Mouse (Mus musculus) midbrain, postnatal 0 days (tissue): Measurements from ENCODE around the gene Kcnk2. TPM values are rescaled to one million over a fixed set of nuclear protein-coding genes. Genes with fewer than 3 reads are reported as not detected.

Experiments used
- ATAC-seq: fragments of 200-750 bp; cut with Nextera tagmentation; 2 replicates; pipeline ENCODE4 v1.8.0; 2017; ENCODE audit warnings: moderate number of reproducible peaks, mild to moderate bottlenecking, moderate TSS enrichment, moderate library complexity; ENCODE audit not compliant: low FRiP score
- DNase-seq: peaks from one replicate; pipeline ENCODE4 v3.0.0-alpha.2; 2015; ENCODE audit warnings: low spot score
- H3K27ac ChIP-seq: fragments of 300-500 bp; sonication (generic); 2 replicates; pipeline ENCODE4 v1.5.1; 2014; ENCODE audit warnings: low read depth, mild to moderate bottlenecking, low read length, mixed read lengths
- H3K27me3 ChIP-seq: fragments of 300-500 bp; sonication (generic); 2 replicates; pipeline ENCODE4 v1.6.1; 2014; ENCODE audit warnings: low read length, control low read depth, mixed read lengths; ENCODE audit not compliant: insufficient read depth
- H3K36me3 ChIP-seq: fragments of 300-500 bp; sonication (generic); 2 replicates; pipeline ENCODE4 v1.6.1; 2014; ENCODE audit warnings: low read length, control low read depth, mixed read lengths; ENCODE audit not compliant: insufficient read depth
- H3K4me1 ChIP-seq: fragments of 300-500 bp; sonication (generic); 2 replicates; pipeline ENCODE4 v1.6.1; 2014; ENCODE audit warnings: mild to moderate bottlenecking, control low read depth, antibody characterized with exemption, low read length, mixed read lengths; ENCODE audit not compliant: insufficient read depth
- H3K4me2 ChIP-seq: fragments of 300-500 bp; sonication (generic); 2 replicates; pipeline ENCODE4 v1.6.1; 2014; ENCODE audit warnings: low read depth, mild to moderate bottlenecking, low read length, mixed read lengths; ENCODE audit not compliant: poor library complexity, severe bottlenecking
- H3K4me3 ChIP-seq: fragments of 300-500 bp; sonication (generic); 2 replicates; pipeline ENCODE4 v1.5.1; 2014; ENCODE audit warnings: low read depth, mild to moderate bottlenecking, low read length, moderate library complexity
- H3K9ac ChIP-seq: fragments of 300-500 bp; sonication (generic); replicated peaks from 2 replicates; pipeline ENCODE4 v1.6.1; 2014; ENCODE audit warnings: mild to moderate bottlenecking, low read length, moderate library complexity, mixed read lengths; ENCODE audit not compliant: poor library complexity, severe bottlenecking
- H3K9me3 ChIP-seq: fragments of 300-500 bp; sonication (generic); 2 replicates; pipeline ENCODE4 v1.6.1; 2016; ENCODE audit warnings: low read length, control low read depth
- CTCF ChIP-seq: IDR thresholded peaks from 2 replicates; pipeline ENCODE4 v1.5.1; 2016; ENCODE audit warnings: antibody characterized with exemption, mild to moderate bottlenecking
- WGBS: fragments of 180-500 bp; shearing (Covaris S2); extraction: QIAGEN DNeasy Blood & Tissue Kit; methylation state at CpG from one replicate; pipeline ENCODE4 v1.1.7; 2014; 5-methylcytosine and 5-hydroxymethylcytosine counted together
- polyA plus RNA-seq: library from polyadenylated mRNA; unstranded; fragments of >200 nt; fragmentation: Nextera tagmentation; extraction: Ambion mirVana; gene quantifications from 2 replicates; pipeline ENCODE4 v1.2.1, GENCODE M21; 2015
- total RNA-seq: library from RNA; depleted of rRNA; stranded (reverse); fragments of >200 nt; gene quantifications from 2 replicates; pipeline ENCODE4 v1.2.3, GENCODE M21; 2014

Kcnk2 gene
- total and polyA plus RNA-seq, 2 experiments from 2014 or later: 17.9 to 19.8 TPM

DNA sequence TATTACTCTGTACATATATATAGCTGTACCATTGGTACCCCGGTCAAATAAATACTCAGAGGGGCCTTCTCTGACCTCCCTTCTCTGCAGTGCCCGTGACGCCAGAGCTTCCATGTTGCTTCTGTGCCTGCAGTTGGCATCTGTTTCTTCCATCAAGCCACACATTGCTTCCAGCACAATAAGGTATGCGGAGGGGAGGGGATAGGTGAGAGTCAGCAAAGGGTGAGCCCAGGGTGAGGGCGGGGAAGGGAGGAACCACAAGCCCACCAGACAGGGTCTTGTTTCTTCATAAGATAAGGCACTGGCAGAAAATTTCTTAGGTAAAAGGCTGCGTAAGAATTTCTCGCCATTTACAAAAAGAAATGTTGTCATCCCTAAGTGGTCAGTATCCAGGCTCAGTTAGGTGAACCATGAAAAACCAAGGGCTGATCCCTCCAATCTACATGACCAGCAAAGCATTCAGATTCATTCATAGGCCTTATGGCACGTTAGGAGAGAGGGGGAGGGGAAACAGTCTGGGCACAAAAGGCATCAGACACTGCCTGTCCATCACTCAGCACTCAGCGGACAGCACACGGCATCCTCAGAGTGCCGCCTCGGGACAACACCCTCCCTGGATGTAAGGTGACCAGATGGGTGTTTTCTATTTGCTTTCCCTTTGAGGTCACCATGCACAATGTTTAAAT lies 192.9 kb downstream of the Kcnk2 start:
- Histone ChIP-seq H3K36me3 (no peaks in the 10 kb centered on the region), H3K9ac (no peak overlapping the region), H3K9me3 (no peaks in the 10 kb centered on the region), H3K4me2 (no peak overlapping the region), H3K27me3 (no peaks in the 10 kb centered on the region), H3K4me3 (no peak overlapping the region), H3K4me1 (no peaks in the 10 kb centered on the region), H3K27ac (no peak overlapping the region)
- no peak for DNase-seq
- WGBS: 73% methylated on average over 12 of the region's 12 CpGs
- TF ChIP-seq CTCF: no peak
- no peak for ATAC-seq

DNA sequence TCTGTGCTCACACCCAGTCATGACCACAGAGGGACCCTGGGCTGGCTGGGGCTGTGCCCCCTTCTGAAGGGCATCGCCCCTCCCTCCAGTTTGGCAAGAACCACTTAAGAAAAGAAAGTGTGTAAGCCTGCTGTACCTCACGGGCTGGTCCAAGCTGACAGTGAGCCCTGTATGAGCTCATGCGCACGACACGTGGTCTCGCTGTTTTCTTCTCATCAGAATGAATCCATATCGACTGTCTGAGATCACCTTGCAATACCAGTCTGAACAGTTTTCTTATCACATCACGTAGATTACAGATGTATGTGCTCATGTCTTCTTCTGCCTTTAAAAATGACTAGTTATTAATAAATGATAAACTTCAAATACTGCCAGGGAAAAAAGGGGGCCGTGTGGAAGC lies 193.5 kb downstream of the Kcnk2 start:
- Histone ChIP-seq H3K36me3 (no peaks in the 10 kb centered on the region), H3K4me1 (no peaks in the 10 kb centered on the region), H3K9me3 (no peaks in the 10 kb centered on the region), H3K27ac (no peak overlapping the region), H3K4me2 (no peak overlapping the region), H3K27me3 (no peaks in the 10 kb centered on the region), H3K4me3 (no peak overlapping the region), H3K9ac (no peak overlapping the region)
- 87% methylated on average over 9 of the region's 9 CpGs for WGBS
- TF ChIP-seq CTCF: no peak
- DNase-seq (no peak), ATAC-seq (no peak)

DNA sequence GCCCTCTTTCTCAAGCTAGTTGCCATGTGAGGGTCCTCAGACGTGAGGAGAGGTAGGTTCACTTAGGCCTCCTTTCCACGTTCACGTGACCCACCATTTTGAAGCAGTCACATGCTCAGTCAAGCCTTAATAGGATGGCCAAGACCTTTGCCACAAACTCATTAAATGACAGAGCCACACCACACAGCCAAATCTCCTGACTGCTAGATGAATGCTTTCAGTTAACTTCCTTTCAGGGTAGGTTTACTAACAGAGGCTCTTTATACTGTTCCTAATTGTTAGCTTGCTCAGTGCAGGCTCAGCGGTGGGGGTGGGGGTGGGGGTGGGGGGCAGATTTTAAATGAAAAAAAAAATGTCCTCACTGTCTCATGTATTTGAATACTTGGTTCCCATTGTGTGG lies 206.3 kb downstream of the Kcnk2 start:
- no peak for DNase-seq
- no peak for ATAC-seq
- Histone ChIP-seq H3K27ac (no peak overlapping the region), H3K4me1 (no peaks in the 10 kb centered on the region), H3K9ac (no peak overlapping the region), H3K4me3 (no peak overlapping the region), H3K27me3 (no peaks in the 10 kb centered on the region), H3K36me3 (no peaks in the 10 kb centered on the region), H3K4me2 (no peak overlapping the region), H3K9me3 (no peaks in the 10 kb centered on the region)
- WGBS: 62% methylated on average over 4 of the region's 4 CpGs
- no peak for TF ChIP-seq CTCF

DNA sequence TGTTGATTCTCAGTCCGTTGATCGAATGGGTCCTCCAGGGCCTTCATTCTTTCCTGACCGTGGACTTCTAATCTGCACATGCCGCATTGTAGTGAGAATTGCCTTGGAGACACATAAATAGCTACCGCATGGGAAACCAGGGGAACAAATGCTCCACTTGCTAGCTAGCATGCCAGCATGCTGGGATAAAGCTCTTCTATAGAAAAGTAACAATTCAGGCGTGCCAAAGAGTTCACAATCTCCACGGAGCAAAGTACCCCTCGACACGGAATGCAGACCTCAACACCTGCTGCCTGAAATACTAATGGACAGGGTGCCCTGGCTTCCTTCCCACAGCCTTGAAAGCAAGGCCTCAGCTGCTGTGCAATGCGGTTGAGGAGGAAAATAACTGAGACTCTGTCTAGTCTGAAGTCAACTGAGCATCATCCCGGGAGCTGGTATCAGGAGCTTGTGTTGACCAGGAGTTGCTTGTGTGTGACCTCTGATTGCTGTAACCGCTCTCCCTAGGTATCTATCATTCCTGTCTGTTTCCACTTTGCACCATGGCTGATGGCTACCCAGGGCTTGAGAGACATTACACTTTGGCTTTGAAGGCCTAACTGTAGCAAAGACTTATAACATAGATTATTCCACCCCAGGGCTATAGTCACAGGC lies 214.2 kb downstream of the Kcnk2 start:
- TF ChIP-seq CTCF: no peak
- WGBS: 20% methylated on average over 12 of the region's 12 CpGs
- no peak overlapping the region for H3K4me3 ChIP-seq

DNA sequence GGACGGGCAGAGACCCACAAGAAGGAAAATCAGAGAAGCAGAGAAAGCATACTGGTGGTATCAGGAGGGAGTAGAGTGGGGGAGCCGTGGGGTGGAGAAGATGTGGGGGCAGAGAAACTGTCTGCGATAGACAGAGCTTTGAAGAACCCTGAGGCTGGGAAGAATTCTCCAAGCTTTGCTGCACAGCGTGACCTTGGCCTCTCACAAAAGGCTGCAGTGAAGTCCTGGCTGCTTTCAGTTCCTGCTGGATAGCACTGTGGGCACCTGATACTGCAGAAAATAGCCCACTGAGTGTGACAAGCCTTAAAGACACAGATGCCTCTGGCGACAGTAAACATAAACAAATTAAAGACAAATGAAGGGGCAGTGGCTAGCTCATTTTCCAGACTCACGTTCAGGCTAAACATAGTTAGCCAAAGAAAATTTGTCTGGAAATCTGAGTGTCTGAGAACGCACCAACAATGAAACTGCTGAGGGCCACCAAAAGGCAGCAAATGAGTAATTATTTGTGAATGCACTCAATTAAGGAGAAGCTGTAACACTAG lies 216.8 kb downstream of the Kcnk2 start:
- WGBS: 34% methylated on average over 7 of the region's 7 CpGs
- TF ChIP-seq CTCF: no peak

More for the DNA sequence above, 214.2 kb downstream of the Kcnk2 start:
- Histone ChIP-seq H3K27ac (0 out of 2 replicates have a peak overlapping the region, but pooled peaks have one; percentile 26), H3K4me2 (no peak overlapping the region), H3K9ac (no peak overlapping the region), H3K9me3 (no peaks in the 10 kb centered on the region), H3K27me3 (no peaks in the 10 kb centered on the region), H3K36me3 (no peaks in the 10 kb centered on the region), H3K4me1 (no peaks in the 10 kb centered on the region)
- ATAC-seq: peak; percentile 84
- peak; percentile 90 for DNase-seq

DNA sequence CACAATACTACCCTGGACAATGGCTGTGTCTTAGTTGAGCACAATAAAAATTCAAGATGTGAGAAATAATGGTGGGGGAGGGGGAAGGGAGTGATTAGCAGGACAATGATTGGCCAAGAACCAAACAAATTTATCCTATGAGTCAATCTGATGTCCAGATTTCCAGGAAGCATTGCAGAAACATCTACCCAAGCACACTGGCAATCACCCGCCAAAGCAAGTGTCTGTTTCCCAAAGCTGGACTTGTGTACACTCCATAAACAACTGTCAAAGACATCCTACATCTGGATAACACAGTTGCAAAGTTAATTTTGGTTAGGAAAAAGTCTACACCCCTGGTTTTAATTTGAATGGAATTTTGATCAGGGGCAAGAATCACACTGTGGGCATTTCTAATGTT lies 224.3 kb downstream of the Kcnk2 start:
- TF ChIP-seq CTCF: no peak
- Histone ChIP-seq H3K9ac (no peak overlapping the region), H3K27ac (no peak overlapping the region), H3K4me1 (no peaks in the 10 kb centered on the region), H3K4me3 (no peak overlapping the region), H3K36me3 (no peaks in the 10 kb centered on the region), H3K9me3 (no peaks in the 10 kb centered on the region), H3K27me3 (no peaks in the 10 kb centered on the region), H3K4me2 (no peak overlapping the region)
- DNase-seq (no peak), ATAC-seq (no peak)
- WGBS: 100% methylated on average over 1 of the region's 1 CpGs

More for the DNA sequence above, 216.8 kb downstream of the Kcnk2 start:
- Histone ChIP-seq H3K27ac (no peak overlapping the region), H3K4me2 (no peak overlapping the region), H3K9ac (no peak overlapping the region), H3K27me3 (no peaks in the 10 kb centered on the region), H3K4me3 (no peak overlapping the region), H3K4me1 (no peaks in the 10 kb centered on the region), H3K9me3 (no peaks in the 10 kb centered on the region), H3K36me3 (no peaks in the 10 kb centered on the region)
- ATAC-seq (no peak), DNase-seq (peak; percentile 36)
